Mouse (Mus musculus) stomach, postnatal 0 days (tissue): ENCODE results near the gene Ppargc1a.

Source experiments
- CTCF ChIP-seq: IDR thresholded peaks from 2 replicates; pipeline ENCODE4 v1.5.1; 2016; ENCODE audit warnings: antibody characterized with exemption, low read depth, mild to moderate bottlenecking, moderate library complexity
- EP300 ChIP-seq: optimal IDR thresholded peaks from 2 replicates; pipeline ENCODE3; 2016; ENCODE audit warnings: antibody characterized with exemption

DNA sequence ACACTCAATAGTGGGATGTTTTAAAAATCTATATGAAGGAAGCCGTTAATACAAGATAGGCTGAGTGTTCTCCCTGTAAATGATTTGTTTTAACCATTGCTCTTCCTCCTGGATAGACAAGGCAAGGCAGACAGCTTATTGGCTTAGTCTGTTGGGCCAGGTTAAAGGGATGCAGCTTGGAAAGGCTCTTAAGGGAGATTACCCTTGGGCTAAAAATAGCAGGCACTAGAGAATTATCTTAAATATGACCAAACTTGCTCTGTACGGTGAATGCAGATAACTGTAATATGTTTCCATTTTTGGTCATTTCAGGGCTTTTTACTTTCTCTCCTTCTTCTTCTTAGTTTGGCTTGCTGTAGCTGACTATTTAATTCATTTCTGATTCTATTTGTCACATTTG is 38.1 kb downstream of the Ppargc1a start:
- TF ChIP-seq CTCF (no peak), EP300 (no peak)
